Mouse (Mus musculus): ENCODE measurements at regions not wholly inside any gene's neighbourhood (a gene's known extent, or its start where the extent isn't known, plus 50 kb on each side); places are given as distances from the start of the nearest gene placed in this dataset.
"Not testable (repeated sequence)": the region's sequence is repeated elsewhere in the genome, so short reads cannot be mapped to it uniquely, and the experiment has no call there.

DNA sequence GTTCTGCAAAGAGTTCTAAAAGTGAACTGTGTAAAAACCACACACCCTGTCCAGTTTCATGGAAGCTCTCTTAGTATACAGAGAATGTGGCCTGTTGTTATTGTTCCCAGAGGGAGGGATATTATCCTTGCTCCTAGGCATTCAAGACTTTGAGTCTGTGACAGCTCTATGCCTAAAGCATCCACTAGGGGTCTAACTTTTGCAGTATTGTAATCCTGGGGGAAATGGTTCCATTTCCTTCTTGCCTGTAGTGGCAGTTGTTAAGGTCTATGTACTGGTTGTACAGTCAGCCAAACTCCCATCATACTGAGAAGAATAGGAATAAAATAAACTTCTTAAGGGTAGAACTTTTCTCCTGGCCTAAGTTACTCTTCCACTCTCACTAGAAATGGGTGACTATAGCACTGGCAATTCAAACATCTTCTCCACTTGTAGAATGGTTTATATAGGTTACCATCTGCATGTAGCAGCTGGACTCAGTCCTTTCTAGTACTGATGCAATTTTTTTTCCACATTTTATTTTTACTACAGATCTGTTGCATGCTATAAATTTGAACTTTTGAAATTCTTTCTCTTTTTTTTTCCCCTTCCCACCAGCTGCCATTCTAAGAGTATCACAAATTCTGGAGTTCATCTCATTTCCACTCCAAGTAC lies 51.4 kb upstream of the Dpt start:
- peak; percentile 61 for DNase-seq (ENCODE audit: low read depth)
- TF ChIP-seq POLR2A (IDR thresholded peaks at IDR 0.05; ENCODE audit: borderline replicate concordance, extremely low read depth, insufficient read depth, insufficient read length, poor library complexity, severe bottlenecking) (no peak), CTCF (IDR thresholded peaks at IDR 0.05; ENCODE audit: borderline replicate concordance, extremely low read depth, insufficient read depth, insufficient read length) (peak; percentile 35; the same call in 1 of the 2 replicates)

DNA sequence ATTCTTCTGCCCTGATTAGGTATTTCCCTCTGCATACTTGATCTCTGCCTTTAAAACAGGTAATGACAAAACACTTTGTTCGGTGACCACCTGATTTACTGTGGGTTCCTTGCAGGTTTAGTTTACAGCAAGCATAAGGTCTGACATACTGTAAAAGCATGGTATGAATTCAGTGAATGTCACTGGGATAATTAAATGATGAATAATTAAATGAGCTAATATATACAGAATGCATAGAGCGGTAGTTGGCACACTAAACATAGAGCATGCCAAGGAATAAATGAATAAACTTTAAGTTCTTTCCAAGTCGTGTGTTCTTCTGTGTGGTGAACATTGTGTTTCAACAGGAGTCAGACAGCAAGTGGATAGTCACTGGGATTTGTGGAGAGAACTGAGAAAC lies 51.9 kb upstream of the Dpt start:
- TF ChIP-seq CTCF (IDR thresholded peaks at IDR 0.05; ENCODE audit: borderline replicate concordance, extremely low read depth, insufficient read depth, insufficient read length) = no peak
- TF ChIP-seq POLR2A (IDR thresholded peaks at IDR 0.05; ENCODE audit: borderline replicate concordance, extremely low read depth, insufficient read depth, insufficient read length, poor library complexity, severe bottlenecking) = no peak
- DNase-seq (ENCODE audit: low read depth) = no peak

GRCm38 (mm10) chr1:164742897-164743296 lies 53.5 kb upstream of the Dpt start:
- not testable (repeated sequence) for DNase-seq (ENCODE audit: low read depth)

- no peak for TF ChIP-seq CTCF (IDR thresholded peaks at IDR 0.05; ENCODE audit: borderline replicate concordance, extremely low read depth, insufficient read depth, insufficient read length)
- no peak for TF ChIP-seq POLR2A (IDR thresholded peaks at IDR 0.05; ENCODE audit: borderline replicate concordance, extremely low read depth, insufficient read depth, insufficient read length, poor library complexity, severe bottlenecking)
- no peak for DNase-seq (ENCODE audit: low read depth)
Measured at GRCm38 (mm10) chr1:164735646-164736045, 60.8 kb upstream of the Dpt start.

DNA sequence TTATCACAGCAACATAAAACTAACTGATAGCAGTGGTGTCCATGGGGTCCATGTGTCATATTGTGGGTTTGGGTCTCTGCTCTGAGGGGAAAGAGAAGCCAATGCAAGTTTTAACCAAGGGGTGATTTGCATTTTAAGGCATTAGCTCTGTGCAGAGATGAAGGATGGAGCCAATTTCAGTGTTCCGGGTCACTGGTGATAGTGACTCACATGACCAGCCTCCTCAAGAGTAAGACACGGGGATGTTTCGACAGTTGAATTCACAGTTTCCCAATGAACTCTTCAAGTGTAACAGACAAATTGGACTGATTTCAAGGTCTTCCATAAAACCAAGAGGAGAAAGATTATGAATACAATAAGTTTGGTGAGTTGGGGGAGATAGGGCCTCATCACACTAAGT lies 62.7 kb upstream of the Dpt start:
- no peak for DNase-seq (ENCODE audit: low read depth)
- TF ChIP-seq CTCF (IDR thresholded peaks at IDR 0.05; ENCODE audit: borderline replicate concordance, extremely low read depth, insufficient read depth, insufficient read length) (no peak), POLR2A (IDR thresholded peaks at IDR 0.05; ENCODE audit: borderline replicate concordance, extremely low read depth, insufficient read depth, insufficient read length, poor library complexity, severe bottlenecking) (no peak)

GRCm38 (mm10) chr1:164722054-164722453 lies 74.4 kb upstream of the Dpt start:
- DNase-seq (ENCODE audit: low read depth) = no peak
- TF ChIP-seq POLR2A (IDR thresholded peaks at IDR 0.05; ENCODE audit: borderline replicate concordance, extremely low read depth, insufficient read depth, insufficient read length, poor library complexity, severe bottlenecking) (no peak), CTCF (IDR thresholded peaks at IDR 0.05; ENCODE audit: borderline replicate concordance, extremely low read depth, insufficient read depth, insufficient read length) (no peak)

GRCm38 (mm10) chr1:164714905-164715304 lies 81.5 kb upstream of the Dpt start:
- no peak for DNase-seq (ENCODE audit: low read depth)
- TF ChIP-seq POLR2A (IDR thresholded peaks at IDR 0.05; ENCODE audit: borderline replicate concordance, extremely low read depth, insufficient read depth, insufficient read length, poor library complexity, severe bottlenecking) (no peak), CTCF (IDR thresholded peaks at IDR 0.05; ENCODE audit: borderline replicate concordance, extremely low read depth, insufficient read depth, insufficient read length) (no peak)

GRCm38 (mm10) chr1:164713798-164714551 lies 82.5 kb upstream of the Dpt start:
- TF ChIP-seq POLR2A (IDR thresholded peaks at IDR 0.05; ENCODE audit: borderline replicate concordance, extremely low read depth, insufficient read depth, insufficient read length, poor library complexity, severe bottlenecking) = no peak
- TF ChIP-seq CTCF (IDR thresholded peaks at IDR 0.05; ENCODE audit: borderline replicate concordance, extremely low read depth, insufficient read depth, insufficient read length) = no peak
- no peak for DNase-seq (ENCODE audit: low read depth)

GRCm38 (mm10) chr1:164712514-164712913 lies 83.9 kb upstream of the Dpt start:
- TF ChIP-seq CTCF (IDR thresholded peaks at IDR 0.05; ENCODE audit: borderline replicate concordance, extremely low read depth, insufficient read depth, insufficient read length) = no peak
- TF ChIP-seq POLR2A (IDR thresholded peaks at IDR 0.05; ENCODE audit: borderline replicate concordance, extremely low read depth, insufficient read depth, insufficient read length, poor library complexity, severe bottlenecking) = no peak
- no peak for DNase-seq (ENCODE audit: low read depth)

- DNase-seq (ENCODE audit: low read depth) = peak; percentile 90
- TF ChIP-seq CTCF (IDR thresholded peaks at IDR 0.05; ENCODE audit: borderline replicate concordance, extremely low read depth, insufficient read depth, insufficient read length) (no peak), POLR2A (IDR thresholded peaks at IDR 0.05; ENCODE audit: borderline replicate concordance, extremely low read depth, insufficient read depth, insufficient read length, poor library complexity, severe bottlenecking) (no peak)
Measured at GRCm38 (mm10) chr1:164704397-164705091, 91.9 kb upstream of the Dpt start.

DNA sequence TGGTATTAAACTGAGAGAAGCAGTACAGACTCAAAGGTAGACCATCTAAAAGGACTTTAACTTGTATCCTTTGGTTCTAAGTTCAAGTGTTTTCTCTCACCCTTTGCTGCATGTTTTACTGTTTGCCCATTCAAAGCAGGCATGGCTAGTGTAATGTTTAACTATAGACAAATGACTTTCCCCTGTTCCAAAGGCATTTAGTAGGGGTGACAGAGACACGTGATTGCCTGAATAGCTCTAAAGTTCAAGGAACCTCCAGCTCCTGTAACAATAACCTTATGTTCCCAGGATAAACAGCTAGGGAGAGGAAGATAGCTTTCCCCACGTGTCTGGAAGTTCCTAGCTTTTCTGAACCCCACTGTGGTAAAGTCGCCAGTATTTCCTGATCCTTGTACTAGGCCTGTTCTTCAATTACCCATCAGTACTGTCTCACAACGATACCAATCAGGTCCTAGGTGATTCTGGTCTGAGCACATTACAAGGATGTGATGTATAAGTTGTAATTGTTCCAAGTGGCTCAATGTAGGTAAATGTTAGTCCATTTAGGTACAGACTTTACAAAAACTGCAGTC lies 92.8 kb upstream of the Dpt start:
- TF ChIP-seq POLR2A (IDR thresholded peaks at IDR 0.05; ENCODE audit: borderline replicate concordance, extremely low read depth, insufficient read depth, insufficient read length, poor library complexity, severe bottlenecking) = no peak
- no peak for TF ChIP-seq CTCF (IDR thresholded peaks at IDR 0.05; ENCODE audit: borderline replicate concordance, extremely low read depth, insufficient read depth, insufficient read length)
- no peak for DNase-seq (ENCODE audit: low read depth)
